Mouse (Mus musculus) macrophage (primary cell): ENCODE data around the gene Gm6096. TPM values are rescaled to one million over a fixed set of nuclear protein-coding genes. Genes with fewer than 3 reads are reported as not detected.
"Not testable (repeated sequence)": the region's sequence is repeated elsewhere in the genome, so short reads cannot be mapped to it uniquely, and the experiment has no call there.

Experiments used
- H3K27ac ChIP-seq: fragments of 350-480 bp; formaldehyde crosslinking; 2 replicates; pipeline ENCODE4 v1.9.0; 2021
- H3K36me3 ChIP-seq: fragments of 350-480 bp; formaldehyde crosslinking; 2 replicates; pipeline ENCODE4 v1.9.0; 2021; ENCODE audit errors: inconsistent target
- H3K4me3 ChIP-seq: fragments of 350-480 bp; formaldehyde crosslinking; 2 replicates; pipeline ENCODE4 v1.9.0; 2021; ENCODE audit errors: inconsistent target
- H3K79me2 ChIP-seq: fragments of 350-480 bp; formaldehyde crosslinking; 2 replicates; pipeline ENCODE4 v1.9.0; 2021; ENCODE audit errors: inconsistent target
- WGBS: methylation state at CpG from one replicate; pipeline ENCODE4 v1.1.7; 2026; ENCODE audit warnings: inconsistent platforms; ENCODE audit not compliant: missing documents; 5-methylcytosine and 5-hydroxymethylcytosine counted together
- polyA plus RNA-seq: library from polyadenylated mRNA; stranded (reverse); fragments of 250-400 nt; gene quantifications from 3 replicates; pipeline ENCODE4 v1.2.4, GENCODE M21; 2018; ENCODE audit warnings: inconsistent platforms
- total RNA-seq, 78 experiments: library from RNA; depleted of rRNA; stranded (reverse); fragments of 250-400 nt; gene quantifications; 1 replicate in 9 of 78; 2 replicates in 24 of 78; 3 replicates in 43 of 78; 4 replicates in 2 of 78; pipeline ENCODE4 v1.2.4; 2018; ENCODE audit warnings: inconsistent platforms in 56 of 78

Gene Gm6096
- not detected for total RNA-seq (2018; cell fraction: chromatin; rRNA removed)
- not detected for total RNA-seq (2018; cell fraction: cytosol; rRNA removed)
- not detected for total RNA-seq (2018; cell fraction: nucleus; rRNA removed)
- not detected in 3 replicates for polyA plus RNA-seq

- H3K79me2 ChIP-seq: no peaks in the 10 kb centered on the region
- 97% methylated on average over 7 of the region's 7 CpGs for WGBS
- no peak within 1 kb of the TSS for H3K27ac ChIP-seq
- H3K36me3 ChIP-seq: peaks cover 52% of the 10 kb centered on the region
- H3K4me3 ChIP-seq: no peak within 1 kb of the TSS
Observed at GRCm38 (mm10) chr7:34250738-34251137, at the start of gene Gm6096. Gm6096 (plus strand) TSS chr7:34251038.

GRCm38 (mm10) chr7:34202147-34202546 lies 48.7 kb upstream of the Gm6096 start:
- WGBS: 94% methylated on average over 10 of the region's 10 CpGs

GRCm38 (mm10) chr7:34206331-34206730 lies 44.5 kb upstream of the Gm6096 start:
- peaks cover 97% of the 10 kb centered on the region for H3K36me3 ChIP-seq
- no peak overlapping the region for H3K27ac ChIP-seq
- H3K79me2 ChIP-seq: peaks cover 3% of the 10 kb centered on the region; the same call in 1 of the 2 replicates
- H3K4me3 ChIP-seq: no peak overlapping the region
- WGBS: 93% methylated on average over 6 of the region's 6 CpGs

More at GRCm38 (mm10) chr7:34202147-34202546, 48.7 kb upstream of the Gm6096 start:
- H3K36me3 ChIP-seq: peaks cover 58% of the 10 kb centered on the region
- H3K79me2 ChIP-seq, H3K27ac ChIP-seq, H3K4me3 ChIP-seq: not testable (repeated sequence)

- peaks cover 98% of the 10 kb centered on the region for H3K36me3 ChIP-seq
- H3K79me2 ChIP-seq: peaks cover 21% of the 10 kb centered on the region; the same call in 1 of the 2 replicates
- no peak overlapping the region for H3K27ac ChIP-seq
- H3K4me3 ChIP-seq: no peak overlapping the region
- 86% methylated on average over 9 of the region's 9 CpGs for WGBS
Observed at GRCm38 (mm10) chr7:34208027-34208745, 42.7 kb upstream of the Gm6096 start.

GRCm38 (mm10) chr7:34213281-34213680 lies 37.6 kb upstream of the Gm6096 start:
- 63% methylated on average over 7 of the region's 7 CpGs for WGBS
- H3K27ac ChIP-seq: no peak overlapping the region
- H3K36me3 ChIP-seq: peaks cover 68% of the 10 kb centered on the region
- peaks cover 22% of the 10 kb centered on the region; the same call in 1 of the 2 replicates for H3K79me2 ChIP-seq
- H3K4me3 ChIP-seq: no peak overlapping the region

GRCm38 (mm10) chr7:34214644-34215043 lies 36.2 kb upstream of the Gm6096 start:
- Histone ChIP-seq H3K4me3 (no peak overlapping the region), H3K79me2 (peaks cover 25% of the 10 kb centered on the region; the same call in 1 of the 2 replicates), H3K36me3 (peaks cover 67% of the 10 kb centered on the region), H3K27ac (peak overlapping the region; percentile 10; the same call in 1 of the 2 replicates)
- WGBS: 20% methylated on average over 8 of the region's 8 CpGs

- Histone ChIP-seq H3K27ac (0 out of 2 replicates have a peak overlapping the region, but pooled peaks have one; percentile 10), H3K36me3 (peaks cover 68% of the 10 kb centered on the region), H3K4me3 (no peak overlapping the region), H3K79me2 (peaks cover 27% of the 10 kb centered on the region)
- 71% methylated on average over 9 of the region's 9 CpGs for WGBS
Observed at GRCm38 (mm10) chr7:34215481-34215880, 35.4 kb upstream of the Gm6096 start.

- WGBS: 92% methylated on average over 10 of the region's 10 CpGs
- peaks cover 33% of the 10 kb centered on the region for H3K79me2 ChIP-seq
- no peak overlapping the region for H3K27ac ChIP-seq
- peaks cover 68% of the 10 kb centered on the region for H3K36me3 ChIP-seq
- no peak overlapping the region for H3K4me3 ChIP-seq
Observed at GRCm38 (mm10) chr7:34216474-34216873, 34.4 kb upstream of the Gm6096 start.

GRCm38 (mm10) chr7:34218496-34218895 lies 32.3 kb upstream of the Gm6096 start:
- H3K36me3 ChIP-seq: peaks cover 67% of the 10 kb centered on the region; the same call in 1 of the 2 replicates
- 73% methylated on average over 1 of the region's 1 CpGs for WGBS

GRCm38 (mm10) chr7:34221594-34222250 lies 29.1 kb upstream of the Gm6096 start:
- Histone ChIP-seq H3K4me3 (no peak overlapping the region), H3K79me2 (peaks cover 68% of the 10 kb centered on the region), H3K27ac (no peak overlapping the region), H3K36me3 (peaks cover 88% of the 10 kb centered on the region)
- WGBS: 82% methylated on average over 9 of the region's 9 CpGs

More at GRCm38 (mm10) chr7:34218496-34218895, 32.3 kb upstream of the Gm6096 start:
- no peak overlapping the region for H3K27ac ChIP-seq
- peaks cover 36% of the 10 kb centered on the region for H3K79me2 ChIP-seq
- no peak overlapping the region for H3K4me3 ChIP-seq

- Histone ChIP-seq H3K36me3 (peaks cover 93% of the 10 kb centered on the region), H3K4me3 (no peak overlapping the region), H3K79me2 (peaks cover 74% of the 10 kb centered on the region), H3K27ac (no peak overlapping the region)
- WGBS: 96% methylated on average over 10 of the region's 10 CpGs
Observed at GRCm38 (mm10) chr7:34222340-34222739, 28.5 kb upstream of the Gm6096 start.

- WGBS: 98% methylated on average over 5 of the region's 6 CpGs
- Histone ChIP-seq H3K27ac (no peak overlapping the region), H3K36me3 (peaks cover 85% of the 10 kb centered on the region), H3K4me3 (no peak overlapping the region), H3K79me2 (peaks cover 91% of the 10 kb centered on the region)
Observed at GRCm38 (mm10) chr7:34224308-34224707, 26.5 kb upstream of the Gm6096 start.

- 86% methylated on average over 8 of the region's 8 CpGs for WGBS
- Histone ChIP-seq H3K79me2 (peaks cover 88% of the 10 kb centered on the region), H3K4me3 (no peak overlapping the region), H3K27ac (no peak overlapping the region), H3K36me3 (peaks cover 68% of the 10 kb centered on the region)
Observed at GRCm38 (mm10) chr7:34226086-34226485, 24.8 kb upstream of the Gm6096 start.

GRCm38 (mm10) chr7:34226846-34227245 lies 24.0 kb upstream of the Gm6096 start:
- H3K27ac ChIP-seq: no peak overlapping the region
- WGBS: 95% methylated on average over 12 of the region's 12 CpGs
- no peak overlapping the region; the same call in 1 of the 2 replicates for H3K4me3 ChIP-seq
- peaks cover 61% of the 10 kb centered on the region for H3K36me3 ChIP-seq
- peaks cover 81% of the 10 kb centered on the region for H3K79me2 ChIP-seq

GRCm38 (mm10) chr7:34228641-34229040 lies 22.2 kb upstream of the Gm6096 start:
- H3K27ac ChIP-seq: no peak overlapping the region
- H3K36me3 ChIP-seq: peaks cover 43% of the 10 kb centered on the region
- peak overlapping the region; percentile 92 for H3K4me3 ChIP-seq
- WGBS: 7% methylated on average over 9 of the region's 9 CpGs
- H3K79me2 ChIP-seq: peaks cover 63% of the 10 kb centered on the region
